Mouse (Mus musculus) intestine, embryonic 15.5 days (tissue): ENCODE data around the gene Nfyc. TPM values are rescaled to one million over a fixed set of nuclear protein-coding genes. Genes with fewer than 3 reads are reported as not detected.

Source experiments
- ATAC-seq: fragments of 200-750 bp; cut with Nextera tagmentation; 2 replicates; pipeline ENCODE4 v1.8.0; 2017; ENCODE audit warnings: moderate TSS enrichment, moderate library complexity
- H3K27ac ChIP-seq: fragments of 300-500 bp; sonication (generic); 2 replicates; pipeline ENCODE4 v1.5.1; 2015; ENCODE audit warnings: mild to moderate bottlenecking, inconsistent platforms
- H3K27me3 ChIP-seq: fragments of 300-500 bp; sonication (generic); replicated peaks from 2 replicates; pipeline ENCODE4 v1.6.1; 2015; ENCODE audit warnings: inconsistent platforms
- H3K36me3 ChIP-seq: fragments of 300-500 bp; sonication (generic); 2 replicates; pipeline ENCODE4 v1.6.1; 2015; ENCODE audit warnings: inconsistent platforms
- H3K4me1 ChIP-seq: fragments of 300-500 bp; sonication (generic); replicated peaks from 2 replicates; pipeline ENCODE4 v1.6.1; 2015; ENCODE audit warnings: inconsistent platforms
- H3K4me2 ChIP-seq: fragments of 300-500 bp; sonication (generic); replicated peaks from 2 replicates; pipeline ENCODE4 v1.6.1; 2015; ENCODE audit warnings: mild to moderate bottlenecking, inconsistent platforms
- H3K4me3 ChIP-seq: fragments of 300-500 bp; sonication (generic); replicated peaks from 2 replicates; pipeline ENCODE4 v1.5.1; 2015; ENCODE audit warnings: inconsistent platforms
- H3K9ac ChIP-seq: fragments of 300-500 bp; sonication (generic); 2 replicates; pipeline ENCODE4 v1.6.1; 2015; ENCODE audit warnings: inconsistent platforms
- H3K9me3 ChIP-seq: fragments of 300-500 bp; sonication (generic); 2 replicates; pipeline ENCODE4 v1.6.1; 2016; ENCODE audit warnings: inconsistent platforms
- WGBS: fragments of 180-500 bp; shearing (Covaris S2); methylation state at CpG from one replicate; pipeline ENCODE4 v1.1.7; 2015; 5-methylcytosine and 5-hydroxymethylcytosine counted together
- microRNA counts: library from miRNA; unstranded; fragments of <30 nt; microRNA quantifications from one replicate; lab custom pipeline; 2016
- polyA plus RNA-seq: library from polyadenylated mRNA; unstranded; fragments of >200 nt; fragmentation: Nextera tagmentation; extraction: Ambion mirVana; gene quantifications from 2 replicates; pipeline ENCODE4 v1.2.1, GENCODE M21; 2015

The Nfyc gene
- polyA plus RNA-seq, 1 experiment from 2014 or later, result 86.2 TPM

DNA sequence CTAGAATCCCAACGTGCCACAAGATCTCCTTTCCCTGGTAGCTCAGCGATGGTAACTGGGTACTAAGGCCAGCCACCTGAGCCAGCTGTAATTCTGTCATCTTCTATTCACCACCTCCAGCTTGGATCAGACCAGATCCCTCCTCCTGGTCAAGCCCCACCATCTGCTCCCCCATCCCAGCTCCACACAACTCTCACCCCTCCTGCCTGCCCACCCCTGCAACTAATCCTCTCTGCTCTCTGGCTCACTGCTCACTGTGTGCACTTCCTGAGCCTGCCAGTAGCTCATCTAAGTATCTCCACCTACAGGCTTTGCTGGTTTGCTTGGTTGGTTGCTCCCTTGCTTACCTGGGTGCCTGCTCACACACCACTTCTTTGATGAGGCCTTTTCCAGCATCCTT lies 109.8 kb downstream of the Nfyc start:
- 68% methylated on average over 2 of the region's 2 CpGs for WGBS
- Histone ChIP-seq H3K36me3 (no peaks in the 10 kb centered on the region), H3K27me3 (peaks cover 9% of the 10 kb centered on the region; the same call in 1 of the 2 replicates), H3K4me2 (no peak overlapping the region), H3K4me3 (no peak overlapping the region), H3K27ac (no peak overlapping the region), H3K4me1 (0 out of 2 replicates have a peak, but pooled peaks cover 3% of the 10 kb centered on the region), H3K9me3 (no peaks in the 10 kb centered on the region), H3K9ac (no peak overlapping the region)
- no peak for ATAC-seq

DNA sequence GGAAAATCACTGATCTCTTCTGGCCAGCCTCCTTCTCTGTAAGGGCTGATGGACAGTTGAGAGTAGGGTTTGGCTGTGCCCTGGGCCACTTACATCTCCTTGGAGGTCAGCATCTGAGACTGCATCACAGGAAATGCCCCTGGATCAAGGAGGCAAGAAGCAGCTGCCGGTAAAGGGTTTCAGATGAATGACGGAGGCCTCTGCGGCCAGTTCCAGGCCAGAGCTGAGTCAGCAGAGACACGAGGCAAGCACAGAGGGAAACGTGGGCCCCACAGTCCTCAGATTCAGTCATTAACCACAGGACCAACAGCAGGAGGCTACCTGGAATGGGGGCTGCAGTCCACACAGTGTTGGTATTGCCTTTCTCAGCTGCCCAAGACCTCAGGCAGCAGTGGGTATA lies 112.2 kb downstream of the Nfyc start:
- H3K9me3 ChIP-seq, result no peaks in the 10 kb centered on the region
- peaks cover 11% of the 10 kb centered on the region; the same call in 1 of the 2 replicates for H3K4me1 ChIP-seq
- no peak overlapping the region for H3K4me2 ChIP-seq
- peaks cover 9% of the 10 kb centered on the region; the same call in 1 of the 2 replicates for H3K27me3 ChIP-seq
- no peaks in the 10 kb centered on the region for H3K36me3 ChIP-seq
- H3K4me3 ChIP-seq, result no peak overlapping the region
- 21% methylated on average over 5 of the region's 5 CpGs for WGBS
- H3K27ac ChIP-seq, result no peak overlapping the region
- H3K9ac ChIP-seq, result no peak overlapping the region
- ATAC-seq, result no peak

GRCm38 (mm10) chr4:120717591-120717990 lies 113.8 kb downstream of the Nfyc start:
- peaks cover 11% of the 10 kb centered on the region; the same call in 1 of the 2 replicates for H3K4me1 ChIP-seq
- H3K4me3 ChIP-seq, result no peak overlapping the region
- no peak overlapping the region for H3K27ac ChIP-seq
- ATAC-seq, result no peak
- H3K4me2 ChIP-seq, result no peak overlapping the region
- no peaks in the 10 kb centered on the region for H3K36me3 ChIP-seq
- no peak overlapping the region for H3K9ac ChIP-seq
- H3K9me3 ChIP-seq, result no peaks in the 10 kb centered on the region
- peaks cover 9% of the 10 kb centered on the region; the same call in 1 of the 2 replicates for H3K27me3 ChIP-seq
- 59% methylated on average over 8 of the region's 8 CpGs for WGBS

DNA sequence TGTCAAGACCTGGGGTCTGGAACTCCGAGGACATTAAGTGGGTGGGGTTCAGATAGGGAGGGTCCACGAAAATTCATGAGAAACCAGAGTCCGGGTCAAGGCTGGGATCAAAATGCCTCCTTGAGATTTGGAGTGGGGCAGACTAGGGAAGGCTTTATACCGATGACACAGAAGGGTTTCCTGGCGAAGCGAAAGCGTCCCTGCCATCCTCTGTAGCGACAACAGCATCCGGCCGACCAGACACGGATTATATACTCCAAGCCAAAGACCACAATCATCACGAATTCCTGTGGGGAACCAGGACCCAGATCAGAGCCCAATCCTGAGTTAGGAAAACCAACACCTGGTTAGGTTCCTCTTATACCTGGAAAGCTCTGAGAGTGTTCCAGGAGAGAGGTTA lies 114.6 kb downstream of the Nfyc start:
- Histone ChIP-seq H3K27ac (no peak overlapping the region), H3K36me3 (no peaks in the 10 kb centered on the region), H3K4me2 (peak overlapping the region; percentile 86), H3K9ac (no peak overlapping the region; the same call in 1 of the 2 replicates), H3K4me3 (peak overlapping the region; percentile 32), H3K4me1 (peaks cover 11% of the 10 kb centered on the region; the same call in 1 of the 2 replicates), H3K9me3 (no peaks in the 10 kb centered on the region), H3K27me3 (peaks cover 9% of the 10 kb centered on the region; the same call in 1 of the 2 replicates)
- ATAC-seq, result 0 out of 2 replicates have a peak, but pooled peaks have one; percentile 2
- 21% methylated on average over 12 of the region's 12 CpGs for WGBS

DNA sequence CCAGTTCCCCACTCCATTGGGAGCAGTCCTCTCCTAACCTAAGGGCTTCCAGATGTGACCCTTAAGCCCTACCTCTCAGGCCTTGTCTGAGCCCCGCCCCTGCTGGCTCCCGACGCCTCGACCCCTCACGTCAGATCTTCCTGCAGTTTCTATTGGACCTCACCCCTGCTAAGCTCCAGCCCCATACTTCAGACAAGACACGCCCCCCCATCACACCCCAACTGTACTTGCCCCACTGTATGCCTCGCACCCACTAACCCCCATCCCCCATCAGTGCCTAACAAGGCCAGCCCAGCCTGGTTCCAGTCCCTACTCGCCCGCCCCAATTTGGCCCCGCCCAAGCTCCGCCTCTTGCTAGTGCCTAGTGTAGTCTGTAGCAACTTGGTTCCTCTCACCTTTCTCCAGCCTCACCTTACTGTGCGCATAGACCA lies 115.2 kb downstream of the Nfyc start:
- 1% methylated on average over 12 of the region's 12 CpGs for WGBS
- Histone ChIP-seq H3K4me2 (peak overlapping the region; percentile 86), H3K4me3 (peak overlapping the region; percentile 32), H3K36me3 (no peaks in the 10 kb centered on the region), H3K4me1 (peaks cover 11% of the 10 kb centered on the region; the same call in 1 of the 2 replicates), H3K27me3 (peaks cover 9% of the 10 kb centered on the region; the same call in 1 of the 2 replicates), H3K27ac (no peak overlapping the region), H3K9ac (no peak overlapping the region; the same call in 1 of the 2 replicates), H3K9me3 (no peaks in the 10 kb centered on the region)
- peak; percentile 89 for ATAC-seq

GRCm38 (mm10) chr4:120713856-120714497 lies 117.4 kb downstream of the Nfyc start:
- H3K9ac ChIP-seq, result no peak overlapping the region
- H3K4me1 ChIP-seq, result peaks cover 11% of the 10 kb centered on the region; the same call in 1 of the 2 replicates
- no peak overlapping the region for H3K27ac ChIP-seq
- peaks cover 9% of the 10 kb centered on the region; the same call in 1 of the 2 replicates for H3K27me3 ChIP-seq
- 64% methylated on average over 6 of the region's 6 CpGs for WGBS
- H3K36me3 ChIP-seq, result no peaks in the 10 kb centered on the region
- no peak overlapping the region for H3K4me2 ChIP-seq
- H3K9me3 ChIP-seq, result no peaks in the 10 kb centered on the region
- no peak for ATAC-seq
- H3K4me3 ChIP-seq, result no peak overlapping the region

DNA sequence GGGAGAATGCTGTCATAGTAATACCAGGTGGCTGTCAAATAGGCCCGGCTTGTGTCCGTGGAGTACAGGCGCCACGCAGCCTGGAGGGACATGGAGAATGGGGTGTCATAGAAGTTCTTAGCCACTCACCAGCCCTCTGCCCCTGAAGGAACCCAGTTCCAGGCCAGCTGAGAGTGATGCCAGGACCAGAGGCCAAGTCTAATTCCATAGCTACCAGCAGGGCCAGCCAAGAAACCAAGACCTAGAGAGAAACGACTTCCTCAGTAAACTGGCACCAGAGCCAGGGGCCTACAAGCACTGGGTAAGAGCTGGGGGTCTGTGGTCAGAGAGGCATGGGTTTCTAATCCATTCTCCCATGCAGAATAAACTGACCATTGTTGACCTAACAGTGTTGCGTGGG lies 118.4 kb downstream of the Nfyc start:
- ATAC-seq, result no peak
- H3K36me3 ChIP-seq, result no peaks in the 10 kb centered on the region
- 88% methylated on average over 6 of the region's 6 CpGs for WGBS
- H3K9ac ChIP-seq, result no peak overlapping the region
- H3K4me3 ChIP-seq, result no peak overlapping the region
- no peak overlapping the region for H3K4me2 ChIP-seq
- peaks cover 11% of the 10 kb centered on the region; the same call in 1 of the 2 replicates for H3K4me1 ChIP-seq
- no peak overlapping the region for H3K27ac ChIP-seq
- H3K27me3 ChIP-seq, result peaks cover 8% of the 10 kb centered on the region; the same call in 1 of the 2 replicates
- H3K9me3 ChIP-seq, result no peaks in the 10 kb centered on the region

GRCm38 (mm10) chr4:120712236-120712635 lies 119.1 kb downstream of the Nfyc start:
- H3K36me3 ChIP-seq, result no peaks in the 10 kb centered on the region
- 82% methylated on average over 12 of the region's 12 CpGs for WGBS
- H3K4me3 ChIP-seq, result no peak overlapping the region
- H3K9ac ChIP-seq, result no peak overlapping the region
- no peak overlapping the region for H3K4me2 ChIP-seq
- no peak for ATAC-seq
- H3K27ac ChIP-seq, result no peak overlapping the region
- no peaks in the 10 kb centered on the region for H3K9me3 ChIP-seq
- peaks cover 11% of the 10 kb centered on the region; the same call in 1 of the 2 replicates for H3K4me1 ChIP-seq
- H3K27me3 ChIP-seq, result peaks cover 1% of the 10 kb centered on the region; the same call in 1 of the 2 replicates

MicroRNA genes within 50 kb of the gene (microRNA counts, 519-probe panel; counts per million panel counts)
- microRNA mmu-miR-30e (lab: Ali Mortazavi, UCI), result 2,560 counts per million, percentile 67 among the panel's probes with 10 or more counts

Other genes starting within 250 kb of the Nfyc start
- not detected in 2 replicates for gene Gm8439, start 242.8 kb downstream of the Nfyc start, polyA plus RNA-seq
- gene Cited4, start 165.0 kb downstream of the Nfyc start, polyA plus RNA-seq, result 2.4 and 2.8 TPM in 2 replicates
- 2.2 and 2.3 TPM in 2 replicates for gene Kcnq4, start 83.0 kb downstream of the Nfyc start, polyA plus RNA-seq
- gene Rims3, start 23.2 kb upstream of the Nfyc start, polyA plus RNA-seq, result 1.3 and 1.4 TPM in 2 replicates
- 23.8 and 25.3 TPM in 2 replicates for gene Exo5, start 93.4 kb upstream of the Nfyc start, polyA plus RNA-seq
- 6.0 and 6.3 TPM in 2 replicates for gene Zfp69, start 120.1 kb upstream of the Nfyc start, polyA plus RNA-seq
- gene Smap2, start 185.7 kb upstream of the Nfyc start, polyA plus RNA-seq, result 15.1 and 16.1 TPM in 2 replicates
- 11.1 and 12.0 TPM in 2 replicates for gene Col9a2, start 207.8 kb upstream of the Nfyc start, polyA plus RNA-seq